Mouse (Mus musculus) pancreas, adult 10 weeks (tissue): ENCODE results near the gene Trp53rka. TPM values are rescaled to one million over a fixed set of nuclear protein-coding genes. Genes with fewer than 3 reads are reported as not detected.

Source experiments
- polyA plus RNA-seq: library from polyadenylated mRNA; stranded (reverse); fragments of 350-450 nt; fragmentation: Illumina TruSeq; extraction: RNeasy Lipid Tissue Mini Kit (QIAGEN cat#74804); gene quantifications from one replicate; pipeline ENCODE4 v1.2.3, GENCODE M21; 2015; ENCODE audit warnings: low read depth, low replicate concordance; ENCODE audit not compliant: insufficient read depth

The Trp53rka gene
- polyA plus RNA-seq, result 6.7 TPM

GRCm38 (mm10) chr2:165492648-165493553 lies at the start of gene Trp53rka:
Gene Trp53rka (minus strand): TSS chr2:165493324.

GRCm38 (mm10) chr2:165503259-165504203 lies 10.4 kb upstream of the Trp53rka start, which contains the start of gene Slc2a10:
Gene Slc2a10 (plus strand): TSS chr2:165503787.

GRCm38 (mm10) chr2:165473003-165473402 lies 20.1 kb downstream of the Trp53rka start, which contains the start of gene Slc13a3:
Gene Slc13a3 (minus strand): TSS chr2:165473230.

Other genes with a start within 250 kb of the Trp53rka start
- 57.6 TPM for gene Slc35c2, start 205.5 kb downstream of the Trp53rka start, polyA plus RNA-seq
- gene Elmo2, start 166.8 kb downstream of the Trp53rka start, polyA plus RNA-seq, result 9.0 TPM
- gene Zfp663, start 124.6 kb downstream of the Trp53rka start, polyA plus RNA-seq, result not detected
- gene Zfp334, start 105.1 kb downstream of the Trp53rka start, polyA plus RNA-seq, result 0.55 TPM
- gene Ocstamp, start 92.9 kb downstream of the Trp53rka start, polyA plus RNA-seq, result not detected
- gene Slc13a3, start 20.1 kb downstream of the Trp53rka start, polyA plus RNA-seq, result 0.44 TPM
- gene Slc2a10, start 10.5 kb upstream of the Trp53rka start, polyA plus RNA-seq, result 1.2 TPM
- gene Eya2, start 101.7 kb upstream of the Trp53rka start, polyA plus RNA-seq, result 2.9 TPM